Mouse (Mus musculus) B cell, adult 2 months (primary cell): ENCODE measurements around the gene Thbs1.
"Not testable (repeated sequence)": the region's sequence is repeated elsewhere in the genome, so short reads cannot be mapped to it uniquely, and the experiment has no call there.

Source experiments
- DNase-seq, 2 experiments: peaks; one replicate each; pipeline ENCODE4 v3.0.0; 2022

Gene Thbs1

GRCm38 (mm10) chr2:118115647-118116046, 4.0 kb downstream of the Thbs1 start:
- DNase-seq = no peak

GRCm38 (mm10) chr2:118116180-118116579, 4.5 kb downstream of the Thbs1 start:
- DNase-seq = no peak

GRCm38 (mm10) chr2:118116754-118117290, 5.1 kb downstream of the Thbs1 start:
- DNase-seq = no peak

- DNase-seq = no peak
Measured at GRCm38 (mm10) chr2:118117401-118117800, 5.7 kb downstream of the Thbs1 start.

- DNase-seq = no peak
Measured at GRCm38 (mm10) chr2:118118045-118118444, 6.4 kb downstream of the Thbs1 start.

GRCm38 (mm10) chr2:118118515-118118914, 6.8 kb downstream of the Thbs1 start:
- DNase-seq = no peak

GRCm38 (mm10) chr2:118119684-118120083, 8.0 kb downstream of the Thbs1 start:
- no peak for DNase-seq

GRCm38 (mm10) chr2:118120095-118120494, 8.4 kb downstream of the Thbs1 start:
- DNase-seq = no peak

- no peak for DNase-seq
Measured at GRCm38 (mm10) chr2:118120751-118121150, 9.1 kb downstream of the Thbs1 start.

- DNase-seq = no peak
Measured at GRCm38 (mm10) chr2:118122291-118122690, 10.6 kb downstream of the Thbs1 start.

GRCm38 (mm10) chr2:118123743-118124142, 12.1 kb downstream of the Thbs1 start:
- DNase-seq = no peak

GRCm38 (mm10) chr2:118124437-118124836, 12.8 kb downstream of the Thbs1 start:
- no peak for DNase-seq

GRCm38 (mm10) chr2:118125211-118125939, 13.7 kb downstream of the Thbs1 start:
- no peak for DNase-seq

- no peak for DNase-seq
Measured at GRCm38 (mm10) chr2:118125943-118126470, 14.3 kb downstream of the Thbs1 start.

GRCm38 (mm10) chr2:118127516-118128288, 16.0 kb downstream of the Thbs1 start:
- DNase-seq = no peak

GRCm38 (mm10) chr2:118128313-118128712, 16.6 kb downstream of the Thbs1 start:
- no peak for DNase-seq

- DNase-seq = no peak
Measured at GRCm38 (mm10) chr2:118137071-118137470, 25.4 kb downstream of the Thbs1 start.

GRCm38 (mm10) chr2:118137776-118138175, 26.1 kb downstream of the Thbs1 start:
- DNase-seq = no peak

GRCm38 (mm10) chr2:118139261-118139660, 27.6 kb downstream of the Thbs1 start:
- DNase-seq = no peak

- DNase-seq = no peak
Measured at GRCm38 (mm10) chr2:118141651-118142050, 30.0 kb downstream of the Thbs1 start.

GRCm38 (mm10) chr2:118147749-118148148, 36.1 kb downstream of the Thbs1 start:
- not testable (repeated sequence) for DNase-seq

- DNase-seq = no peak
Measured at GRCm38 (mm10) chr2:118148321-118149142, 36.9 kb downstream of the Thbs1 start.
